Mouse (Mus musculus): ENCODE measurements around the gene Med18. TPM values are rescaled to one million over a fixed set of nuclear protein-coding genes. Genes with fewer than 3 reads are reported as not detected.

The Med18 gene
- polyA plus RNA-seq, 1 experiment from 2014 or later = 23.3 TPM

DNA sequence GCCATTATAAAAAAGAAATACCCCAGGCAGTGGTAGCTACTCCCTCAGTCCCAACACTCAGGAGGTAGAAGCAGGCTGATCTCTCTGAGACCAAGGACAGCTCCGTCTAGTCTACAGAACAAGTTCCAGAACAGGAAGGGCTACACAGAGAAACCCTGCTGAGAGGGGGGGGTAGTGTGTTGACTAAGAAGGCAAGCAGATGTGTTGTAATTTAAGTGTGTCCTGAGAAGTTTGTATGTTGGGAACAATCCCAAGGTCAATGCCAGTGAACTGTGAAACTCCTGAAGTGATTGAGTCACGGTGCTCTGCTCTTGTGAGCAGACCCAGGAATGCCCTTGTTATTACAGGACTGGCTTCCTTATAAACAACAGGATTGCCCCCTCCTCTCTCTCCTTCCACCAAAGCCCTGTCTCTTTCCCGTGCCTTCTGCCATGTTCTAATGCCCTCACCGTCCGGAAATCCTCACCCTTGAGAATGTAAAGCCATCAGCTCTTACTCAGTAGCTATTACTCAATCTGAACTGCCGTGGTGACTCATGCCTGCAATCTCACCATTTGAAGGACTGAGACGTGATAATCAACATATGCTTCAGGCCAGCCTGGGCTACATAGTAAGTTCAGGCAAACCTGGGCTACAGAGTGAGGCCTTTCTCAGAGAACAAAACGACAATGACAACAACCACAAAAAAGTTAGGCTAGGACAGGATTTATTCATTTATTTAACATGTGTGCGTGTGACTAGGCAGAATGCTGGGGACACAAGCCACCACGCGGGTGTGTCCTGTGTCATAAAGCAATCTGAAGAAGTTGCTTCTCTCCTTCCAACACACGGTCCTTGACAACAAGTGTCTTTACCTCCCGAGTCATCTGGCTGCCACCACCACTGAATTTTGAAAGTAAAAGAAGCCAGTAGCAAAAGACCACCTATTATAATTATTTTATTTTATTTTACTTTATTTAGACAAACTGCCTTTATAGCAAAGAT is 12.5 kb upstream of the Med18 start:
- no peak for ATAC-seq (ENCODE audit: borderline replicate concordance, extremely low read depth, low FRiP score, low TSS enrichment)
- H3K27me3 ChIP-seq = no peaks in the 10 kb centered on the region
- H3K4me2 ChIP-seq = no peak overlapping the region
- no peaks in the 10 kb centered on the region for H3K9me3 ChIP-seq
- H3K36me3 ChIP-seq = no peaks in the 10 kb centered on the region
- 69% methylated on average over 13 of the region's 13 CpGs for WGBS
- H3K9ac ChIP-seq = no peak overlapping the region
- no peaks in the 10 kb centered on the region for H3K4me1 ChIP-seq
- H3K27ac ChIP-seq = no peak overlapping the region
- no peak overlapping the region for H3K4me3 ChIP-seq

DNA sequence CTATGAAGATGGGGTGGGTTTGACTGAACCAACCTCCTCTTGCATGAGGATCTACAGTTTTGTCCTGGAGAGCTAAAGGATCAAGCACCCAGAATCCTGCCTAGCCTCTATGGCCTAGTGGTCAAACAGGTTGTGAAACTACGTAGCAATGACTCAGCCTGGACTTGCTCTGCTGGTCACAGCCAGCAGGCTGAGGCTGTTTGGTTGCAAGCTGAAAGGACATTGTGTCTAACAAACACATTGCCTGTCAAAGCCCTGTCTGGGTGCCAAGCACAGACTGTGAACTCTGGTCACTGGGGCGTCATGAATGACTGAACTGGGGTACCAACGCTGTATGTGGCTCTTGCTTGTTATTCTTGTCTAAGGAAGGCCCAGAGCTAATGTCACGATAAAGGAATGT is 10.9 kb upstream of the Med18 start:
- Histone ChIP-seq H3K4me2 (no peak overlapping the region), H3K4me3 (no peak overlapping the region), H3K27ac (no peak overlapping the region), H3K36me3 (no peaks in the 10 kb centered on the region), H3K9ac (no peak overlapping the region), H3K4me1 (no peaks in the 10 kb centered on the region), H3K27me3 (no peaks in the 10 kb centered on the region), H3K9me3 (no peaks in the 10 kb centered on the region)
- ATAC-seq (ENCODE audit: borderline replicate concordance, extremely low read depth, low FRiP score, low TSS enrichment) = no peak
- WGBS = 65% methylated on average over 4 of the region's 4 CpGs

DNA sequence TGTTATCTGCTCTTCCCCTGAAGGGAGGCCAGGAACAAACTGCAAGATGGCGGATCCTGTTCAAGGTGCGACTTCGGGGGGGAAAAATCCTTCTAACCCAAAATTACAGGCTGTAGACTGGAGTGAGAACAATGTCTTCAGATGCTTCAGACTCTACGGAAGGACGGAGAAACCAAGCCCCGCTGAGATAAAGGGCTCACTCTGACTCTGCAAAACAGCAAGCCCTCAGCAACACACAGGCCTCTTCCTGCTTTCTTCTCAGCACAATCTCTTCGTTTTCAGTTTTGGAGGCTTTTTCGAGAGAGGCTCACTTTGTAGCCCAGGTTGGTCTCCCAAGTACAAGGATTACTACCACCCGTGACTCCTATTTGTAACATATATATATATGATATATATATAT is 9.7 kb upstream of the Med18 start:
- H3K4me2 ChIP-seq = no peak overlapping the region
- H3K27ac ChIP-seq = no peak overlapping the region
- H3K9me3 ChIP-seq = no peaks in the 10 kb centered on the region
- 80% methylated on average over 9 of the region's 9 CpGs for WGBS
- H3K4me1 ChIP-seq = no peaks in the 10 kb centered on the region
- H3K27me3 ChIP-seq = no peaks in the 10 kb centered on the region
- no peak overlapping the region for H3K9ac ChIP-seq
- H3K4me3 ChIP-seq = no peak overlapping the region
- ATAC-seq (ENCODE audit: borderline replicate concordance, extremely low read depth, low FRiP score, low TSS enrichment) = no peak
- H3K36me3 ChIP-seq = no peaks in the 10 kb centered on the region

DNA sequence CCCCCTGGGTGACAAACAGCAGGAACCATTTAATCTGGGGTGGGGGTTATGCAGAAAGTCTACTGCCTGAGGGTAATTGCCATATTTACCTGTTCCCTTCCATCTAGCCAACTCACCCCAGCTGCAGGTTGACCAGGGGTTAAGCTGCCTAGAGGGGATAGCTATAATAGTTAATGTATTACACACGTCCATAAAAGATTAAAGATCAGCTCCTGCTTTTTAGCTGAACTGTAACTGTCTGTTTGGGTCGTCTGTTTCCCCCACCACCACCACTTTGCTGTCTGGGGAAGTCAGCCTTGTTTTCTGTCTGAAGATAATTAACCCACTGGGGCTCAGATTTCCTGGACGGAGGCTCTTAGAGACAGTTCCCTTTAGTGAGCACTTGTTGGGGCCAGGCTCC is 6.2 kb upstream of the Med18 start:
- H3K4me2 ChIP-seq = no peak overlapping the region
- H3K36me3 ChIP-seq = no peaks in the 10 kb centered on the region
- no peaks in the 10 kb centered on the region for H3K27me3 ChIP-seq
- no peak overlapping the region for H3K9ac ChIP-seq
- no peaks in the 10 kb centered on the region for H3K4me1 ChIP-seq
- no peak overlapping the region for H3K4me3 ChIP-seq
- H3K9me3 ChIP-seq = no peaks in the 10 kb centered on the region
- 9% methylated on average over 3 of the region's 3 CpGs for WGBS
- H3K27ac ChIP-seq = no peak overlapping the region
- ATAC-seq (ENCODE audit: borderline replicate concordance, extremely low read depth, low FRiP score, low TSS enrichment) = no peak

DNA sequence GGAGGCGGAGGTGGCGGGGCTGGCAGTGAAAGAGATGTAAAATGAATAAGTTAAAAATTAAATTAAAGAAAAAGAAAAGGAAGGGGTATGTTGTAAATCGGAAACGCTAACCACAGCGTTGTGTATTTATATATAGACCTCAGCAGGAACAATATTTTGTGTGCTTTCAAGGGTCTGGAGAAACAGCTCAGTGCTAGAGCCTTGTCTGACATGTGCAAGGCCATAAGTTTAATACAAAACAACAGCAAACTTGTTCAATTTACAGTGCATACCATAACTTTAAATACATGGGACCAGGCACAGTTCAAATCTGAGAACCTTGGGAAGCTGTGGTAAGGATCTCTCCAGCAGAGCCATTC is 513 bp upstream of the Med18 start:
- Histone ChIP-seq H3K27ac (0 out of 2 replicates have a peak overlapping the region, but pooled peaks have one; percentile 69), H3K9ac (peak overlapping the region; percentile 83; the same call in 1 of the 2 replicates), H3K36me3 (peaks cover 20% of the 10 kb centered on the region), H3K4me3 (peak overlapping the region; percentile 81), H3K27me3 (no peaks in the 10 kb centered on the region), H3K4me2 (peak overlapping the region; percentile 73), H3K9me3 (no peaks in the 10 kb centered on the region), H3K4me1 (peaks cover 12% of the 10 kb centered on the region; the same call in 1 of the 2 replicates)
- WGBS = 1% methylated on average over 5 of the region's 5 CpGs
- ATAC-seq (ENCODE audit: borderline replicate concordance, extremely low read depth, low FRiP score, low TSS enrichment) = peak; percentile 23; the same call in 1 of the 2 replicates

DNA sequence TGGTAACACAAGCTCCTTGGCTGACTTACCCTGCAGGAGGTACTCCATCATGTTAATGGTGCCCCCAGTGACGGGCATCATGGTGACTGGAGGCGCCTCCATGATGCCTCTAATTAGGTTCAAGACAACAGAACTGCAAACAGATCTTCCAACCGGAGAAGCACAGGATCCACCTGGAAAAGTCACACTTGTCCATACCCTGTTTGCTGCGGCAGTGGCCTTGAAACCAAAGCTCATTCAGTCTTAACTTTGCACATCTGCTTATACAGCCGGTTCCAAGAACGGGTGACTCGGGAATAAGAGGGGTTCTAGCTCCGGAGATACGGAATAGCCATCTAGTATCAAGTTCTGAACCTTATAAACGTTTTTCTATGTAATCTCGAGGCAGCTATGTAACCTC is 885 bp downstream of the Med18 start:
- Histone ChIP-seq H3K36me3 (peaks cover 34% of the 10 kb centered on the region), H3K9ac (peak overlapping the region; percentile 83), H3K27me3 (no peaks in the 10 kb centered on the region), H3K27ac (no peak overlapping the region), H3K4me2 (peak overlapping the region; percentile 73), H3K9me3 (no peaks in the 10 kb centered on the region), H3K4me1 (peaks cover 12% of the 10 kb centered on the region; the same call in 1 of the 2 replicates), H3K4me3 (peak overlapping the region; percentile 81)
- 3% methylated on average over 11 of the region's 11 CpGs for WGBS
- ATAC-seq (ENCODE audit: borderline replicate concordance, extremely low read depth, low FRiP score, low TSS enrichment) = no peak

DNA sequence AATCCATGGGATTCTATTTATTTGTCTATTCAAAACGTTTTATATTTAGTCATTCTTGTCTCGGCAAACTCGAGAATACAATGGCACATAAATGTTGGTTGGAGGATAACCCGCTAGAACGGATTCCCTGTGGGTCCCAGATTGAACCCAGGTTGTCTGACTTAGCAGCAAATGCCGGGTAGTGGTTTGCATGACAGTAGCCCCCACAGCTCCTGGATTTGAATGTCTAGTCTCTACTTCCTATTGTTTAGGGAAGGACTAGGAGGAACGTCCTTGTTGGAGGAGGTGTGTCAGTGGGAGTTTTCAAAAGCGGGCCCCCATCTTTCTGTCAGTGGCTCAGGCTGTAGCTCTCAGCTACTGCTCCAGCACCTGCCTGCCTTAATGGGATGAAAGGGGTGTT is 3.5 kb downstream of the Med18 start:
- no peak overlapping the region for H3K9ac ChIP-seq
- no peak overlapping the region for H3K4me2 ChIP-seq
- no peaks in the 10 kb centered on the region for H3K9me3 ChIP-seq
- H3K4me1 ChIP-seq = peaks cover 12% of the 10 kb centered on the region; the same call in 1 of the 2 replicates
- H3K4me3 ChIP-seq = no peak overlapping the region
- no peak for ATAC-seq (ENCODE audit: borderline replicate concordance, extremely low read depth, low FRiP score, low TSS enrichment)
- 86% methylated on average over 8 of the region's 8 CpGs for WGBS
- H3K36me3 ChIP-seq = peaks cover 43% of the 10 kb centered on the region
- no peak overlapping the region for H3K27ac ChIP-seq
- H3K27me3 ChIP-seq = no peaks in the 10 kb centered on the region

DNA sequence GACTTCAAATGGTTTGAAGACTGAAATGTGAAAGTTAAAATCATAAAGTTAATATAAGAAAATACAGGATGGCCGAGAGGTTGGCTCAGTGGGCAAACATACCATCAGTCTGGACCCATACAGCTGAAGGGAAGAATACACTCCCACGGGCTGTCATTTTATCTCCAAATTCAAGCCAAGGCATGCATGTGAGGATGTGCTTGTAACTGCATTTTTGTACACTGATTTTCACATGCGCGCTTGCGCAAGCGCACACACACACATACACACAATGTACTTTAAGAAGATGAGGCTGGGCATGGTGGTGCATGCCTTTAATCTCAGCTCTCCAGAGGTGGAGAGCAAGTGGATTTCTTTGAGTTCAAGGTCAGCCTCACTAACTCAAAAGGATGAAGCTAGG is 8.2 kb downstream of the Med18 start:
- Histone ChIP-seq H3K9me3 (no peaks in the 10 kb centered on the region), H3K27me3 (no peaks in the 10 kb centered on the region), H3K9ac (no peak overlapping the region), H3K4me2 (no peak overlapping the region), H3K4me3 (no peak overlapping the region), H3K27ac (0 out of 2 replicates have a peak overlapping the region, but pooled peaks have one; percentile 1), H3K4me1 (no peaks in the 10 kb centered on the region), H3K36me3 (peaks cover 36% of the 10 kb centered on the region)
- WGBS = 89% methylated on average over 6 of the region's 6 CpGs
- ATAC-seq (ENCODE audit: borderline replicate concordance, extremely low read depth, low FRiP score, low TSS enrichment) = no peak

DNA sequence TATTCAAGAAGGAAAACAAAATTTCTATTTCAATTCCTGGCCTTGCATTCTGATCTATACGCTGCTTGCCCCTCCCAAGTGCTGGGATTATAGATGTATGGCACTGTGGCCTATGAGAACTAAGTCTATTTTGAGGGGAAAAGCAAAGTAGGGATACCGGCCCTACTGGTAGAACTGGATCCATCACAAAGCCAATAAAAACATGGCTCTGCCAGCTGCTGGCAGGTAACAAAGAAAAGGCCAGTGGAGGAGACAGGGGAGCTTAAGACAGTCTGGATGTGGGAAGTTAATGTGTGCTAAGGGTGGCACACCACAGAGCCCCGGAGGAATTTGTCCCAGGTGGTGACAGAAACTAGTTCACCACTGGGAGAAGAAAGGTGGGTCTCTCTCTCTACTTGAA is 8.6 kb downstream of the Med18 start:
- H3K4me1 ChIP-seq = no peaks in the 10 kb centered on the region
- H3K9me3 ChIP-seq = no peaks in the 10 kb centered on the region
- peaks cover 32% of the 10 kb centered on the region for H3K36me3 ChIP-seq
- no peak for ATAC-seq (ENCODE audit: borderline replicate concordance, extremely low read depth, low FRiP score, low TSS enrichment)
- no peak overlapping the region for H3K9ac ChIP-seq
- whole genome bisulfite sequencing = 58% methylated on average over 3 of the region's 3 CpGs
- H3K4me3 ChIP-seq = no peak overlapping the region
- H3K27ac ChIP-seq = peak overlapping the region; percentile 1; the same call in 1 of the 2 replicates
- H3K27me3 ChIP-seq = no peaks in the 10 kb centered on the region
- H3K4me2 ChIP-seq = no peak overlapping the region

DNA sequence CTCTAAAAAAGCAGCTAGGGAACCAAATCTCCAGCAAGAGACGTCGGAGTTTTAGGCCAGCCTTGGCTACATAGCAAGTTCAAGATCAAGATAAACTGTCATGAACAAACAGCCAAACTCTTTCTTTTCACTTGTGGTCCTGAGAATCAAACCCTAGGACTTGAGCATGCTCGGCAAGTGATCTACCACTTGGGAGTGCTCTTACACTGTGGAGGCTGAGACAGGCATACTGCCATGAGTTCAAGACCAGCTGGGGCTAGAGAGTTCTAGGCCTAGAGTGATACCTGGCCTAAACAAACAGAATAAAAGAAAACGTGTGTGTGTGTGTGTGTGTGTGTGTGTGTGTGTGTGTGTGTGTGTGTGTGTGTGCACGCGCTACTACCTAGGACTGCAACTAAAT is 9.5 kb downstream of the Med18 start:
- H3K9me3 ChIP-seq = no peaks in the 10 kb centered on the region
- H3K36me3 ChIP-seq = peaks cover 23% of the 10 kb centered on the region
- H3K4me2 ChIP-seq = no peak overlapping the region
- no peak overlapping the region for H3K4me3 ChIP-seq
- no peak overlapping the region for H3K27ac ChIP-seq
- H3K27me3 ChIP-seq = no peaks in the 10 kb centered on the region
- H3K4me1 ChIP-seq = no peaks in the 10 kb centered on the region
- ATAC-seq (ENCODE audit: borderline replicate concordance, extremely low read depth, low FRiP score, low TSS enrichment) = no peak
- 79% methylated on average over 6 of the region's 6 CpGs for WGBS
- H3K9ac ChIP-seq = no peak overlapping the region

DNA sequence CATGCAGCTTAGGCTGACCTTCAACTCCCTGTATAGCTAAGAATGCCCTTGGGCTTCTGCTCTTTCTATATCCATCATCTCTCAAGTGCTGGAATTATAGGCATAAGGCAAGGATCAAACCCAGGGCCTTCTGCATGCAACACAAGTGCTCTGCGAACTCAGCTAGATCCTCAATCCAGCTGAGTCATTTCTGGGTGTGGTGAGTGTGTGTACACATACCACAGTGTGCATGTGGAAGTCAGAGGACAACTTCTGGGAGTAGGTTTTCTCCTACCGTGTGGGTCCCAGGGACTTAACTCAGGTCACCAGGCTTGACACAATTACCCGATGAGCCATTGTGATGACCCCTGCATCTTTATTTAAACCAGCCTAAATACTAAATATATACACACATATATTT is 13.9 kb downstream of the Med18 start:
- Histone ChIP-seq H3K4me2 (no peak overlapping the region), H3K27me3 (no peaks in the 10 kb centered on the region), H3K27ac (no peak overlapping the region), H3K36me3 (no peaks in the 10 kb centered on the region), H3K4me3 (no peak overlapping the region), H3K9ac (no peak overlapping the region), H3K9me3 (no peaks in the 10 kb centered on the region), H3K4me1 (no peaks in the 10 kb centered on the region)
- no peak for ATAC-seq (ENCODE audit: borderline replicate concordance, extremely low read depth, low FRiP score, low TSS enrichment)
- 76% methylated on average over 3 of the region's 3 CpGs for WGBS

DNA sequence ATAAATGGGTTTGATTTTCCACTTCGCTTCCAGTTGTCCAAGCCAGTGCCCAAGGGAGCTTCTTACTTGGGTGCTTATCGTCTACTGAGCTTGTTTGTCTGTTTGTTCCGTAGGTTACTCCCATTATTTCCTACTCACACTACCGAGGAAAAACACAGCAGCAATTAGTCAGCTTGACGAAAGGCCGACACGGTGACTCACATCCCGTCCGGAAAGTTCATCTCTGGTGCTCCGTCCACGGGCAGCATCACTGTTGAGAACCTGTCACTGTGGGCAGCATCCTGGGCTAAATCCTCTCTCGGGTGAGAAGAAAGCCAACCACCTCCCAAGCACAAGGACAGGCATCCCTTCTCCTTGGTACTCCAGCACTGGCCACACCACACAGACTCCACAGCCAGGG is 17.6 kb downstream of the Med18 start:
- 61% methylated on average over 12 of the region's 12 CpGs for WGBS
- no peak overlapping the region for H3K4me2 ChIP-seq
- H3K9ac ChIP-seq = no peak overlapping the region
- ATAC-seq (ENCODE audit: borderline replicate concordance, extremely low read depth, low FRiP score, low TSS enrichment) = no peak
- no peak overlapping the region for H3K4me3 ChIP-seq
- no peaks in the 10 kb centered on the region for H3K9me3 ChIP-seq
- H3K27me3 ChIP-seq = no peaks in the 10 kb centered on the region
- no peaks in the 10 kb centered on the region for H3K4me1 ChIP-seq
- no peaks in the 10 kb centered on the region for H3K36me3 ChIP-seq
- no peak overlapping the region for H3K27ac ChIP-seq

Data from lung, embryonic 15.5 days (tissue).